Comparison of ENCODE assay signal across 13 mouse cellular contexts in the genomic region with DNA sequence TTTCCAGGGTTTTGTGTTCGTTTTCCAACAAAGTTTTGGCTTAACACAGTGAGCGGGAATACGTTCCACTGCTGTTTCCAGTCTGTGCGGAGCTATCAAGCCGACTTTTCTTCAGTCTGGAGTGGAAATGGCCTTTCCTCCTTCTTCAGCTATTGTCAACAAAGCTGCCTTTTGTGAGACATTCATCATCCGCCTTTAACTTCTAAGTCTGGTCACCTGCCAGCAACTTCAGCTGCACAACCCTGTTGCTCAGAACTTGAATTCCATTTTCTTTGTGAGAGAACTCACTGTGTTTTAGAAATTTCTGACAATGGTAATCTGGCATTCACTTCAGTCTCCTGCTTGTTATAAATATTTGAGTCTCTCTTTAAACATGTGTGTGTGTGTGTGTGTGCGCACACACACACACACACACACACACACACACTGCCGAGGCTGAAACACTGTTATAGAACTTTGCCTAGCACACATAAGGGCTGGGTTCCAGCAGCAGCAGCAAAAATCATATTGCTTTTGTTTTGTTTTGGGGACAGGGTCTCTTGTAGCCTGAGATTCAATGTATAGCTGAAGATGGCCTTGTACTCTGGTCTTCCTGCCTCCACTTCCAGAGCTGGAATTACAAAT. TPM values are rescaled to one million over a fixed set of nuclear protein-coding genes. Genes with fewer than 3 reads are reported as not detected.
DNase-seq lines count a peak whose midpoint lies in the region; ATAC-seq lines count a peak whose summit lies in the region.
"Had no signal": no experiment of that assay in that cellular context is flagged by ENCODE, and none has a peak within 500 bp of the region (broad histone marks: within the 10 kb centered on the region; RNA-seq: fewer than 3 reads in every experiment).

No protein-coding gene starts in this region.

- no peak overlapping the region for H3K4me2 ChIP-seq in hindbrain, embryonic 14.5 days (replicated peaks)
- H3K4me2 ChIP-seq in hindbrain, embryonic 13.5 days = no peak overlapping the region
- H3K4me2 ChIP-seq in lung, embryonic 15.5 days = no peak overlapping the region
- H3K4me2 ChIP-seq: hindbrain, embryonic 12.5 days had no signal

- H3K4me3 ChIP-seq in hindbrain, embryonic 14.5 days (replicated peaks; ENCODE audit: low read length) = no peak overlapping the region
- H3K4me3 ChIP-seq in hindbrain, embryonic 13.5 days = no peak overlapping the region
- no peak overlapping the region for H3K4me3 ChIP-seq in lung, embryonic 15.5 days
- H3K4me3 ChIP-seq: hindbrain, embryonic 12.5 days had no signal

- peak; percentile 15 to 48 for DNase-seq in adrenal gland, postnatal 36 days
- no peak for DNase-seq in adrenal gland, adult 8-10 months
- no peak for DNase-seq in hindbrain, embryonic 14.5 days (ENCODE audit: low spot score)
- DNase-seq in Muller cell, postnatal 12 days (ENCODE audit: inconsistent ontology term) = peak; percentile 61
- no peak for DNase-seq in layer of hippocampus, postnatal 36 days
- no peak for DNase-seq in left cerebral cortex, postnatal 4 days

- no peak overlapping the region for H3K9ac ChIP-seq in hindbrain, embryonic 14.5 days
- H3K9ac ChIP-seq in hindbrain, embryonic 13.5 days = no peak overlapping the region
- H3K9ac ChIP-seq in lung, embryonic 15.5 days = no peak overlapping the region
- H3K9ac ChIP-seq: hindbrain, embryonic 12.5 days; liver, embryonic 14.5 days had no signal

- H3K27ac ChIP-seq in hindbrain, embryonic 14.5 days = peak overlapping the region; percentile 21; the same call in 1 of the 2 replicates
- no peak overlapping the region for H3K27ac ChIP-seq in hindbrain, embryonic 13.5 days
- peak overlapping the region; percentile 77 for H3K27ac ChIP-seq in lung, embryonic 15.5 days
- H3K27ac ChIP-seq: hindbrain, embryonic 12.5 days; liver, embryonic 14.5 days had no signal

- no peak for ATAC-seq in hindbrain, embryonic 14.5 days (ENCODE audit: low FRiP score)
- no peak for ATAC-seq in hindbrain, embryonic 13.5 days (ENCODE audit: low FRiP score)
- 0 out of 2 replicates have a peak, but pooled peaks have one; percentile 38 for ATAC-seq in lung, embryonic 15.5 days (ENCODE audit: borderline replicate concordance, extremely low read depth, low FRiP score, low TSS enrichment)
- ATAC-seq: Patski had no signal

- H3K27me3 ChIP-seq in hindbrain, embryonic 14.5 days (ENCODE audit: control insufficient read depth, insufficient read depth, low read length) = no peaks in the 10 kb centered on the region
- H3K27me3 ChIP-seq in hindbrain, embryonic 13.5 days = no peaks in the 10 kb centered on the region
- H3K27me3 ChIP-seq in lung, embryonic 15.5 days = no peaks in the 10 kb centered on the region
- H3K27me3 ChIP-seq: hindbrain, embryonic 12.5 days; Patski had no signal

- WGBS in hindbrain, embryonic 14.5 days = 61% methylated on average over 8 of the region's 8 CpGs
- WGBS in hindbrain, embryonic 13.5 days = 69% methylated on average over 8 of the region's 8 CpGs
- WGBS in lung, embryonic 15.5 days = 12% methylated on average over 8 of the region's 8 CpGs

- H3K9me3 ChIP-seq in hindbrain, embryonic 14.5 days (ENCODE audit: control insufficient read depth, low read length) = no peaks in the 10 kb centered on the region
- no peaks in the 10 kb centered on the region for H3K9me3 ChIP-seq in hindbrain, embryonic 13.5 days
- no peaks in the 10 kb centered on the region for H3K9me3 ChIP-seq in lung, embryonic 15.5 days
- H3K9me3 ChIP-seq: hindbrain, embryonic 12.5 days had no signal

- intact Hi-C loops in left cerebral cortex, postnatal 4 days (cut with DNase I) = no loop called here

- H3K4me1 ChIP-seq in hindbrain, embryonic 14.5 days (replicated peaks; ENCODE audit: control insufficient read depth, insufficient read depth, low read length) = no peaks in the 10 kb centered on the region
- H3K4me1 ChIP-seq in hindbrain, embryonic 13.5 days (replicated peaks) = 0 out of 2 replicates have a peak, but pooled peaks cover 4% of the 10 kb centered on the region
- peaks cover 44% of the 10 kb centered on the region for H3K4me1 ChIP-seq in lung, embryonic 15.5 days
- H3K4me1 ChIP-seq: hindbrain, embryonic 12.5 days had no signal

- no peaks in the 10 kb centered on the region for H3K36me3 ChIP-seq in hindbrain, embryonic 14.5 days (replicated peaks; ENCODE audit: control insufficient read depth, insufficient read depth)
- H3K36me3 ChIP-seq in hindbrain, embryonic 13.5 days = no peaks in the 10 kb centered on the region
- no peaks in the 10 kb centered on the region for H3K36me3 ChIP-seq in lung, embryonic 15.5 days
- H3K36me3 ChIP-seq: hindbrain, embryonic 12.5 days had no signal

RNA-seq across cellular contexts. Expression of gene Spz1, which starts 8.2 kb away (rescaled TPM):
- total RNA-seq in adrenal gland, postnatal 36 days (2021) = not detected
- not detected for total RNA-seq in adrenal gland, adult 8-10 months (2022)
- not detected in 2 replicates for polyA plus RNA-seq in hindbrain, embryonic 14.5 days (2014; fragmentation: Nextera tagmentation; extraction: Ambion mirVana)
- polyA plus RNA-seq in hindbrain, embryonic 13.5 days (2015; fragmentation: Nextera tagmentation; extraction: Ambion mirVana) = not detected in 2 replicates
- not detected in 2 replicates for polyA plus RNA-seq in lung, embryonic 15.5 days (2015; fragmentation: Nextera tagmentation; extraction: Ambion mirVana)
- total RNA-seq in layer of hippocampus, postnatal 36 days (2021) = not detected
- not detected for total RNA-seq in left cerebral cortex, postnatal 4 days (2021)
- total RNA-seq: layer of hippocampus, postnatal 14 days had no signal
- polyA plus RNA-seq: embryonic facial prominence, embryonic 11.5 days; hindbrain, embryonic 12.5 days; liver, embryonic 14.5 days; Patski had no signal

RNA-seq across cellular contexts. Expression of gene Serinc5, which starts 26.7 kb away (rescaled TPM):
- total RNA-seq in adrenal gland, postnatal 36 days (2021) = 10 to 100 TPM; 63.7 to 92.3 TPM
- total RNA-seq in adrenal gland, adult 8-10 months (2022) = 100 to 1,000 TPM in 2 of 4 experiments, 10 to 100 TPM in 2; 59.0 to 203 (median 126) TPM
- 18.4 and 19.2 TPM in 2 replicates for polyA plus RNA-seq in hindbrain, embryonic 14.5 days (2014; fragmentation: Nextera tagmentation; extraction: Ambion mirVana)
- polyA plus RNA-seq in hindbrain, embryonic 13.5 days (2015; fragmentation: Nextera tagmentation; extraction: Ambion mirVana) = 15.8 and 18.6 TPM in 2 replicates
- polyA plus RNA-seq in lung, embryonic 15.5 days (2015; fragmentation: Nextera tagmentation; extraction: Ambion mirVana) = 23.4 and 26.0 TPM in 2 replicates
- total RNA-seq in layer of hippocampus, postnatal 36 days (2021) = 10 to 100 TPM; 71.8 to 73.6 TPM
- 10 to 100 TPM; 37.0 to 38.5 TPM for total RNA-seq in left cerebral cortex, postnatal 4 days (2021)

RNA-seq across cellular contexts. Expression of gene Zfyve16, which starts 53.5 kb away (rescaled TPM):
- 10 to 100 TPM; 28.3 to 28.5 TPM for total RNA-seq in adrenal gland, postnatal 36 days (2021)
- 10 to 100 TPM; 23.9 to 39.6 (median 30.0) TPM for total RNA-seq in adrenal gland, adult 8-10 months (2022)
- 13.1 and 13.7 TPM in 2 replicates for polyA plus RNA-seq in hindbrain, embryonic 14.5 days (2014; fragmentation: Nextera tagmentation; extraction: Ambion mirVana)
- polyA plus RNA-seq in hindbrain, embryonic 13.5 days (2015; fragmentation: Nextera tagmentation; extraction: Ambion mirVana) = 11.2 and 11.5 TPM in 2 replicates
- polyA plus RNA-seq in lung, embryonic 15.5 days (2015; fragmentation: Nextera tagmentation; extraction: Ambion mirVana) = 9.1 and 10.2 TPM in 2 replicates
- 10 to 100 TPM; 17.4 to 18.7 TPM for total RNA-seq in layer of hippocampus, postnatal 36 days (2021)
- 10 to 100 TPM; 28.4 to 28.7 TPM for total RNA-seq in left cerebral cortex, postnatal 4 days (2021)

Comparison
In these comparisons a context has a peak if more than half of its experiments do, and no peak if none do; other contexts are left out.
1. DNase-seq: peak in adrenal gland, postnatal 36 days (2 of 2) and Muller cell, postnatal 12 days (single experiment); none in adrenal gland, adult 8-10 months (single experiment), hindbrain, embryonic 14.5 days (single experiment), layer of hippocampus, postnatal 36 days (0 of 2) and left cerebral cortex, postnatal 4 days (single experiment).